Mouse (Mus musculus) ES-Bruce4 (cell line): ENCODE measurements around the gene Zfp644.

Experiments used
- CTCF ChIP-seq: IDR thresholded peaks from one replicate; pipeline ENCODE4 v1.8.1; 2011; ENCODE audit warnings: low read depth, low read length
- POLR2A ChIP-seq: IDR thresholded peaks from one replicate; pipeline ENCODE4 v1.8.1; 2011; ENCODE audit warnings: low read length; ENCODE audit not compliant: insufficient read depth

- TF ChIP-seq CTCF (no peak), POLR2A (no peak)
Measured at GRCm38 (mm10) chr5:106695681-106696395, 1.2 kb downstream of the Zfp644 start.
